In genomic region chr17:24203611-24204534, GRCm38 (mm10) we compare ENCODE assay signal across 9 mouse cellular contexts. TPM values are rescaled to one million over a fixed set of nuclear protein-coding genes. Genes with fewer than 3 reads are reported as not detected.
DNase-seq lines count a peak whose midpoint lies in the region; ATAC-seq and TF ChIP-seq lines count a peak whose summit lies in the region.
"Had no signal": no experiment of that assay in that cellular context is flagged by ENCODE, and none has a peak within 500 bp of the region (broad histone marks: within the 10 kb centered on the region; RNA-seq: fewer than 3 reads in every experiment).

No protein-coding gene starts in this region.

- peak; percentile 8 to 27; a peak in 1 of 4 replicates for TF ChIP-seq EP300 in MEL (IDR thresholded peaks at IDR 0.05; ENCODE audit: low read depth in 1 of 2, low read length in 2 of 2)
- TF ChIP-seq EP300 in liver, postnatal 0 days (IDR thresholded peaks at IDR 0.05; ENCODE audit: low read depth): no peak

- no peak for TF ChIP-seq CTCF in MEL (IDR thresholded peaks at IDR 0.05 in 2 of 3, conservative IDR thresholded peaks at IDR 0.05 in 1 of 3; ENCODE audit: control insufficient read depth in 1 of 3, insufficient read depth in 1 of 3, low read depth in 2 of 3, low read length in 3 of 3, poor library complexity in 1 of 3, severe bottlenecking in 1 of 3)
- no peak for TF ChIP-seq CTCF in liver, postnatal 0 days (IDR thresholded peaks at IDR 0.05; ENCODE audit: low read depth)

- 48% methylated on average over 3 of the region's 3 CpGs for WGBS in heart, embryonic 12.5 days
- WGBS in forebrain, embryonic 15.5 days: 82% methylated on average over 3 of the region's 3 CpGs
- 52% methylated on average over 3 of the region's 3 CpGs for WGBS in liver, postnatal 0 days (ENCODE audit: insufficient replicate concordance)

- peak overlapping the region; percentile 89 for H3K4me2 ChIP-seq in heart, embryonic 12.5 days
- peak overlapping the region; percentile 89 for H3K4me2 ChIP-seq in forebrain, embryonic 15.5 days (replicated peaks)
- H3K4me2 ChIP-seq in liver, postnatal 0 days (ENCODE audit: low read depth, low read length): peak overlapping the region; percentile 99

- no peak for DNase-seq in heart, adult 9 months (ENCODE audit: low spot score in 2 of 2)
- DNase-seq in MEL (ENCODE audit: low read depth, low spot score) (peak; percentile 55), MN1 (ENCODE audit: low spot score) (no peak)
- DNase-seq in liver, postnatal 0 days: no peak
- no peak for DNase-seq in frontal cortex, postnatal 10 days (ENCODE audit: low spot score in 2 of 2)
- no peak for DNase-seq in left cerebral cortex, postnatal 25 days (ENCODE audit: low spot score in 2 of 2)
- DNase-seq: thymus, postnatal 4 days had no signal

- no peaks in the 10 kb centered on the region for H3K36me3 ChIP-seq in heart, embryonic 12.5 days
- H3K36me3 ChIP-seq in MEL (ENCODE audit: control insufficient read depth in 1 of 2, insufficient read depth in 2 of 2, low read length in 2 of 2): peaks cover 0 to 44% of the 10 kb centered on the region in 2 experiments; a peak in 3 of 4 replicates
- H3K36me3 ChIP-seq in forebrain, embryonic 15.5 days: no peaks in the 10 kb centered on the region
- peaks cover 7% of the 10 kb centered on the region for H3K36me3 ChIP-seq in liver, postnatal 0 days (replicated peaks; ENCODE audit: insufficient read depth, low read length)

- peaks cover 50% of the 10 kb centered on the region for H3K79me2 ChIP-seq in MEL (ENCODE audit: control insufficient read depth, insufficient read depth, low read length, poor library complexity)

- no peaks in the 10 kb centered on the region for H3K9me3 ChIP-seq in heart, embryonic 12.5 days (replicated peaks)
- H3K9me3 ChIP-seq in MEL (replicated peaks; ENCODE audit: insufficient read depth, low read length): no peaks in the 10 kb centered on the region
- no peaks in the 10 kb centered on the region for H3K9me3 ChIP-seq in forebrain, embryonic 15.5 days
- H3K9me3 ChIP-seq in liver, postnatal 0 days (ENCODE audit: low read length): no peaks in the 10 kb centered on the region

- H3K27me3 ChIP-seq in heart, embryonic 12.5 days (replicated peaks): peaks cover 16% of the 10 kb centered on the region
- no peaks in the 10 kb centered on the region for H3K27me3 ChIP-seq in MEL (ENCODE audit: control insufficient read depth in 1 of 2, insufficient read depth in 2 of 2, low read length in 2 of 2)
- peaks cover 12% of the 10 kb centered on the region; the same call in 1 of the 2 replicates for H3K27me3 ChIP-seq in forebrain, embryonic 15.5 days
- H3K27me3 ChIP-seq in liver, postnatal 0 days (ENCODE audit: insufficient read depth, low read length): peaks cover 19% of the 10 kb centered on the region

- no peak for ATAC-seq in heart, embryonic 12.5 days (ENCODE audit: insufficient number of reproducible peaks, low FRiP score)
- ATAC-seq in forebrain, embryonic 15.5 days (replicated peaks): no peak
- ATAC-seq in liver, postnatal 0 days: no peak

- no peak for TF ChIP-seq RAD21 in MEL (IDR thresholded peaks at IDR 0.05; ENCODE audit: low read depth, low read length)

- H3K9ac ChIP-seq in heart, embryonic 12.5 days: no peak overlapping the region
- peak overlapping the region; percentile 70 for H3K9ac ChIP-seq in MEL (ENCODE audit: control insufficient read depth, low read depth, low read length, poor library complexity, severe bottlenecking)
- peak overlapping the region; percentile 80 for H3K9ac ChIP-seq in forebrain, embryonic 15.5 days (replicated peaks)
- peak overlapping the region; percentile 89 for H3K9ac ChIP-seq in liver, postnatal 0 days (replicated peaks)

- peaks cover 72% of the 10 kb centered on the region for H3K4me1 ChIP-seq in heart, embryonic 12.5 days (replicated peaks)
- H3K4me1 ChIP-seq in MEL (ENCODE audit: control insufficient read depth in 1 of 2, insufficient read depth in 2 of 2, low read length in 2 of 2): peaks cover 11 to 64% of the 10 kb centered on the region in 2 experiments
- H3K4me1 ChIP-seq in forebrain, embryonic 15.5 days: peaks cover 67% of the 10 kb centered on the region
- peaks cover 96% of the 10 kb centered on the region for H3K4me1 ChIP-seq in liver, postnatal 0 days (ENCODE audit: insufficient read depth)

- TF ChIP-seq POLR2A in MEL (IDR thresholded peaks at IDR 0.05; ENCODE audit: control insufficient read depth in 1 of 2, insufficient read depth in 1 of 2, low read depth in 1 of 2, low read length in 2 of 2, poor library complexity in 1 of 2): no peak

- H3K27ac ChIP-seq in heart, embryonic 12.5 days (ENCODE audit: poor library complexity, severe bottlenecking): no peak overlapping the region
- H3K27ac ChIP-seq in MEL (ENCODE audit: control insufficient read depth, low read depth, low read length): peak overlapping the region; percentile 83
- H3K27ac ChIP-seq in forebrain, embryonic 15.5 days (replicated peaks): no peak overlapping the region
- H3K27ac ChIP-seq in liver, postnatal 0 days (ENCODE audit: low read depth): peak overlapping the region; percentile 94

- no peak overlapping the region for H3K4me3 ChIP-seq in heart, embryonic 12.5 days
- H3K4me3 ChIP-seq in MEL (ENCODE audit: control insufficient read depth in 1 of 2, insufficient read depth in 1 of 2, low read depth in 2 of 2, low read length in 2 of 2): peak overlapping the region; percentile 53 to 66
- peak overlapping the region; percentile 84 for H3K4me3 ChIP-seq in forebrain, embryonic 15.5 days
- H3K4me3 ChIP-seq in liver, postnatal 0 days (ENCODE audit: low read depth, low read length): peak overlapping the region; percentile 86

- intact Hi-C loops in left cerebral cortex, postnatal 25 days (cut with DNase I): no loop called here

TF ChIP-seq in MEL, 35 proteins besides CTCF, POLR2A, EP300 and RAD21:
- peak; percentile 78 for TF ChIP-seq ZNF384 (IDR thresholded peaks at IDR 0.05; ENCODE audit: low read depth, low read length)
- TF ChIP-seq MAX (IDR thresholded peaks at IDR 0.05; ENCODE audit: low read length): 0 out of 2 replicates have a peak, but pooled peaks have one; percentile 30
- no peak for TF ChIP-seq TBP (IDR thresholded peaks at IDR 0.05; ENCODE audit: low read depth, low read length)
- TF ChIP-seq SIN3A (IDR thresholded peaks at IDR 0.05; ENCODE audit: low read length): peak; percentile 75
- no peak for TF ChIP-seq BHLHE40 (IDR thresholded peaks at IDR 0.05; ENCODE audit: borderline replicate concordance, low read depth, low read length)
- TF ChIP-seq ETS1 (IDR thresholded peaks at IDR 0.05; ENCODE audit: low read depth, low read length): peak; percentile 62
- peak; percentile 73 for TF ChIP-seq GATA1 (IDR thresholded peaks at IDR 0.05; ENCODE audit: low read depth, low read length)
- TF ChIP-seq RCOR1 (IDR thresholded peaks at IDR 0.05; ENCODE audit: low read depth, low read length): 0 out of 2 replicates have a peak, but pooled peaks have one; percentile 12

RNA-seq across cellular contexts. Expression of gene Tbc1d24, which starts 1.5 kb away (rescaled TPM):
- 5.1 and 5.3 TPM in 2 replicates for polyA plus RNA-seq in heart, embryonic 12.5 days (2016; fragmentation: Nextera tagmentation; extraction: Ambion mirVana)
- total RNA-seq in MEL (2012; rRNA removed): 21.8 and 24.3 TPM in 2 replicates
- polyA plus RNA-seq in MEL (2012; ENCODE audit: insufficient read depth in 1 of 2, insufficient read length in 2 of 2, low read depth in 1 of 2, low replicate concordance in 2 of 2, missing spikeins in 1 of 2): 10 to 100 TPM; 27.3 to 34.2 TPM
- 18.8 and 19.5 TPM in 2 replicates for polyA plus RNA-seq in forebrain, embryonic 15.5 days (2015; fragmentation: Nextera tagmentation; extraction: Ambion mirVana)
- polyA plus RNA-seq in liver, postnatal 0 days (2015; fragmentation: Nextera tagmentation; extraction: Ambion mirVana): 2.0 and 4.2 TPM in 2 replicates
- 10 to 100 TPM; 63.7 to 68.9 TPM for total RNA-seq in left cerebral cortex, postnatal 25 days (2021)

RNA-seq across cellular contexts. Expression of gene Ntn3, which starts 5.5 kb away (rescaled TPM):
- 2.0 and 2.6 TPM in 2 replicates for polyA plus RNA-seq in heart, embryonic 12.5 days (2016; fragmentation: Nextera tagmentation; extraction: Ambion mirVana)
- total RNA-seq in MEL (2012; rRNA removed): 1.7 and 2.7 TPM in 2 replicates
- polyA plus RNA-seq in MEL (2012; ENCODE audit: insufficient read depth in 1 of 2, insufficient read length in 2 of 2, low read depth in 1 of 2, low replicate concordance in 2 of 2, missing spikeins in 1 of 2): 1 to 10 TPM in 1 of 2 experiments, not detected in 1; 2.5 TPM
- polyA plus RNA-seq in forebrain, embryonic 15.5 days (2015; fragmentation: Nextera tagmentation; extraction: Ambion mirVana): 4.9 and 5.2 TPM in 2 replicates
- polyA plus RNA-seq in liver, postnatal 0 days (2015; fragmentation: Nextera tagmentation; extraction: Ambion mirVana): 0.37 and 0.45 TPM in 2 replicates
- total RNA-seq in left cerebral cortex, postnatal 25 days (2021): 10 to 100 TPM in 1 of 2 experiments, 1 to 10 TPM in 1; 9.8 to 10.8 TPM

RNA-seq across cellular contexts. Expression of gene Tedc2, which starts 16.8 kb away (rescaled TPM):
- polyA plus RNA-seq in heart, embryonic 12.5 days (2016; fragmentation: Nextera tagmentation; extraction: Ambion mirVana): 6.0 and 7.5 TPM in 2 replicates
- total RNA-seq in MEL (2012; rRNA removed): 18.5 and 22.6 TPM in 2 replicates
- polyA plus RNA-seq in MEL (2012; ENCODE audit: insufficient read depth in 1 of 2, insufficient read length in 2 of 2, low read depth in 1 of 2, low replicate concordance in 2 of 2, missing spikeins in 1 of 2): 10 to 100 TPM in 1 of 2 experiments, not detected in 1; 24.6 TPM
- polyA plus RNA-seq in forebrain, embryonic 15.5 days (2015; fragmentation: Nextera tagmentation; extraction: Ambion mirVana): 13.0 and 13.5 TPM in 2 replicates
- polyA plus RNA-seq in liver, postnatal 0 days (2015; fragmentation: Nextera tagmentation; extraction: Ambion mirVana): 6.7 and 7.4 TPM in 2 replicates
- 1 to 10 TPM; 9.2 to 10.0 TPM for total RNA-seq in left cerebral cortex, postnatal 25 days (2021)

RNA-seq across cellular contexts. Expression of gene Atp6v0c, which starts 34.4 kb away (rescaled TPM):
- 534 and 535 TPM in 2 replicates for polyA plus RNA-seq in heart, embryonic 12.5 days (2016; fragmentation: Nextera tagmentation; extraction: Ambion mirVana)
- 58.4 and 59.3 TPM in 2 replicates for total RNA-seq in MEL (2012; rRNA removed)
- 100 to 1,000 TPM; 125 to 515 TPM for polyA plus RNA-seq in MEL (2012; ENCODE audit: insufficient read depth in 1 of 2, insufficient read length in 2 of 2, low read depth in 1 of 2, low replicate concordance in 2 of 2, missing spikeins in 1 of 2)
- polyA plus RNA-seq in forebrain, embryonic 15.5 days (2015; fragmentation: Nextera tagmentation; extraction: Ambion mirVana): 872 and 917 TPM in 2 replicates
- polyA plus RNA-seq in liver, postnatal 0 days (2015; fragmentation: Nextera tagmentation; extraction: Ambion mirVana): 422 and 445 TPM in 2 replicates
- 1,000 to 10,000 TPM; 1,342 to 1,424 TPM for total RNA-seq in left cerebral cortex, postnatal 25 days (2021)

RNA-seq across cellular contexts. Expression of gene Amdhd2, which starts 40.3 kb away (rescaled TPM):
- polyA plus RNA-seq in heart, embryonic 12.5 days (2016; fragmentation: Nextera tagmentation; extraction: Ambion mirVana): 28.1 and 28.8 TPM in 2 replicates
- 11.4 and 15.9 TPM in 2 replicates for total RNA-seq in MEL (2012; rRNA removed)
- 10 to 100 TPM in 1 of 2 experiments, not detected in 1; 36.1 TPM for polyA plus RNA-seq in MEL (2012; ENCODE audit: insufficient read depth in 1 of 2, insufficient read length in 2 of 2, low read depth in 1 of 2, low replicate concordance in 2 of 2, missing spikeins in 1 of 2)
- 28.7 and 31.5 TPM in 2 replicates for polyA plus RNA-seq in forebrain, embryonic 15.5 days (2015; fragmentation: Nextera tagmentation; extraction: Ambion mirVana)
- 18.5 and 20.0 TPM in 2 replicates for polyA plus RNA-seq in liver, postnatal 0 days (2015; fragmentation: Nextera tagmentation; extraction: Ambion mirVana)
- total RNA-seq in left cerebral cortex, postnatal 25 days (2021): 10 to 100 TPM; 25.9 to 28.3 TPM

Comparison
In these comparisons a context has a peak if more than half of its experiments do, and no peak if none do; other contexts are left out.
1. H3K27ac ChIP-seq: peak in MEL (single experiment) and liver, postnatal 0 days (single experiment); none in heart, embryonic 12.5 days (single experiment) and forebrain, embryonic 15.5 days (single experiment).
2. Peak in every context shown above with its lines, with median percentiles within 50 percentile points of each other: H3K4me2 ChIP-seq.